Mouse (Mus musculus) cerebellum, adult 11-12 months (tissue): ENCODE results near the gene Olfr866.

Source experiments
- DNase-seq: peaks from one replicate; pipeline ENCODE4 v3.0.0; 2022

Olfr866 gene

DNA sequence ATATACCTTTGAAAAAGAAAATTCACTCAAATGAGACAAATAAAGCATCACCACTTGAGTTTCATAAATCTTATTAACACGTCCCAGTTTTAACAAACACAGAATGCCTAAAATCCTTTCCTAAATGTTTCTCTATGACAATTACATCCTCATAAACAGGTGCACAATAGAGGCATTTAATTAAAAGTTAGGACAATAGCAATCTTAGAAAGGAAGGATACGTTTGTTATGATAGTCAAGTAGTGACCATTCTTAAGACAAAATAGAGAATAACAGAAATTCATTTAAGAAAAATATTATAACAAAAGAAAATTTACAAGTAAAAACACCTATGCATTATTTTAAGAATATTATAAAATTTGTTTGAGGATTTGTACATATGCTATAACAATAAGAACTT is at the start of gene Olfr866:
Gene Olfr866, minus strand, starts transcription at position 101 of the 400 bp plus-strand sequence.
- no peak for DNase-seq

DNA sequence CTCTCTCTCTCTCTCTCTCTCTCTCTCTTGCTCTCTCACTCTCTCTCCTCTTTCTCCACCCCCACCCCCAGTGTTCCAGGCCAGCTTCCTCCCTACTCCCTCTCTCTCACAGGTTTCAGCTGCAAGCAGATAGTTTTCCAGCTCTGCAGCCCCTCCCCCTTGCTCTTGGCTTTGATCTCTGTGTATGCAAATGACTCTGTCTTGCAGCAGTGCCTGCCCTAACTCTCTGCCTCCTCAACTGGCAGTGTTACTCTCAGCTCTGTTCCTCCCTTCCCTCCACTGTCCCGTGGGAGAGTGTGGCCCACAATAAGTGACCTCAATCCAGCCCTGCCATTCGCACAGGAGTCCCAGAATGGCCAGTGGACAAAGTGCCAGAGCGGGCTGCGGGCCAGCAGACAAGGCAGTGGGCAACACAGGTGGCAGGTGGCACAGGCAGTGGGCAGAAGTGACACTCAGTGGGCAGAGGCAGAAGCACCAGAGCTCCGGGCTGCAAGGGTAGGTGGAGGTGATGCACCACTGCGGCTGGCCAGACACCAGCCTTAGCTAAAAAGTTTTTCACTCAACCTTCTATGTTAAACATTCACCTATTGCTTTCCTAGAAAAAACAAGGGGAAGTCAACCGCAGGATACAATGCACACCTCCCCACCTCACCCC is 45.8 kb upstream of the Olfr866 start:
- DNase-seq: no peak

DNA sequence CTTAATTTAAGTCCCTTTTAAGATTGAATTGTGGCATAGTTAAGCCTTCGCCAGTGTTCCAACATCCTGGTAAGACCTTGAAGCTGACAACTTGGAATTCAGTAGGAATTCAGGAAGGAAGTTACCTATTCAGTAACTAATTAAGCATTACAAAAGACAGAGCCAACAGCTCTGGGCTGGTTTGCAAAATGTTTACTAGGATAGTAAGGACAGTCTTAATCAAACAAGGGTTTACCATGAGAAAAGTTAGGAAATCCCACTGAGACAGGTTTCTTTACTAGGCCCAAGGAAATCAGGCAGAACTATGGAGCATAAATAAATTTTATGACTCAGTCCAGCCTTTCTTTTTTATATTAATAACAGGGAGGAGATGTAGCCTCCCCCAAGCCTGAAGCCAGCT is 43.5 kb upstream of the Olfr866 start:
- DNase-seq: no peak

DNA sequence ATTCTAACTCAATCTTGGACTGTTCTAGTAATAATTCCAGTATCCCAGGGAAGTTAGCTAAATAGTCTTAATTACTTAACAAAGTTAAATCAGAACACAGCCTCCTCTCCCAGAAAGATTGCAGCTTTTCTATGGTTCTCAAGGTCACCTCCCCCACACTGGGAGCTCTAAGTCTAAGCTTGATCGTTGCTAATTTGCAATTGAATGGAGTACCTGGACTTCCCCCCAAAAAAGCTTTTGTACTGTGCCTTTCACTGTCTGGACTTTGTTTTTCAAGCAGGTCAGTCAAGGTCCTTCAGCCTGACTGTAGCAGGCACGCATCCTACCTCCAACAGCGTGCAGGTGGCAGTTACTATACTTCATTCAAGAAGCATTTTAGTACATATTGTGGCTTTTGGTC is 42.4 kb upstream of the Olfr866 start:
- DNase-seq: no peak

DNA sequence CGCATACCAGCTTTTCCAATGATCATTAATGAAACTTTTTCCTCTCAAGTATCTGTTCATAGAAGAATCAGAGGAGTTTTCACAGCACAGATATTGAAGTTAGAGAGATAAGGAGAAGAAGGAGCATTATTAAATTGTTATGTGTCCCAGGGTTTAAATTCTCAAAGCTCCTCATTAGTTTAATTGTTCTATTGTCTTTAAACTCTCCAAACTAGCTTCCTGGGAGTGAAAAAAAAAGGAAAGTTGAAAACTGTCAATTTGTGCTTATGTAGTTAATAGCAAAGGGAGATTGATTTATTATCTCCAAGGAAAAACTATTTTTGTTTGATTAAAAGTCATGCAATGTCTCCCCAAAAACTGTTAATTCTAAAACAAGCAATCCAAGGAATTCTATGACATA is 29.6 kb upstream of the Olfr866 start, which contains the start of gene Olfr867:
Gene Olfr867, minus strand, starts transcription at position 101 of the 400 bp plus-strand sequence.
- DNase-seq: no peak

DNA sequence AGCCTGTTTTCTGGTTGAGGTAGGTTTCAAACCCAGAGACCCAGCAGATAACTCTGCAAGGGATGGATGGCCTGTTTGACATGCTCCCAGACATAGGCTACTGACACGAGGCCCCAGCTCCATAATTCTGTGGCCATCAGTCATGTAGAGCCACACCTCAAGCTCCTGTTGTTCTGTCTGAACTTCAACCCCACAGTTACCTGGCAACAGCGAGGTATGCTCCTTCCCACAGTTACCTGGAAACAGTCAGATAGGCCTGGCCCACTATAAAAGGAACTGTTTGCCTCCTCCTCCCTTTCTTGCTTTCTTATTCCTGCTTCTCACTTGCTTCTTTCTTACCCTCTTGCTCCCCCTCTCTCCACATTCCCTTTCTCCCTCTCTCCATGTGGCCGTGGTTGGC is 20.1 kb upstream of the Olfr866 start:
- DNase-seq: no peak
